Mouse (Mus musculus) spleen, adult 12 weeks (tissue): ENCODE measurements at regions not wholly inside any gene's neighbourhood (a gene's known extent, or its start where the extent isn't known, plus 50 kb on each side); places are given as distances from the start of the nearest gene placed in this dataset.

Source experiments
- DNase-seq: peaks from one replicate; pipeline ENCODE4 v3.0.0; 2022; ENCODE audit warnings: low spot score

DNA sequence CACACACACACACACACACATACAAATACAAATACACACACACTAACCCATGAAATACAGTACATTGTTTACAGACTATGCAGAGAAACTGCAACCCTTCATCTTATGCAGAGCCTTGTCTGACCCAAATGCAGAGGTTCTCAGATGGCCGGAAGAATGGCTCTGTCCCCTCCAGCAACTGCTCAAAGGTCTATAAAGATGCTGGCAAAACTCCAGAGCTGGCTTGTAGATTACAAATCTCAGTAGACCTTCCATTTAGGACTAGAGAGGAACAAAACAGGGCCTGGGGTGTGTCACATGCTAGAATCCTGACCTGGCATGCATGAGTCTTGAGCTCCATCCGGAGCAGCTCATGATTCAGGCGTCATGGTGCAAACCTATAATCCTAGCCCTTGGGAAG is 364.4 kb upstream of the Runx1 start:
- DNase-seq, result no peak

DNA sequence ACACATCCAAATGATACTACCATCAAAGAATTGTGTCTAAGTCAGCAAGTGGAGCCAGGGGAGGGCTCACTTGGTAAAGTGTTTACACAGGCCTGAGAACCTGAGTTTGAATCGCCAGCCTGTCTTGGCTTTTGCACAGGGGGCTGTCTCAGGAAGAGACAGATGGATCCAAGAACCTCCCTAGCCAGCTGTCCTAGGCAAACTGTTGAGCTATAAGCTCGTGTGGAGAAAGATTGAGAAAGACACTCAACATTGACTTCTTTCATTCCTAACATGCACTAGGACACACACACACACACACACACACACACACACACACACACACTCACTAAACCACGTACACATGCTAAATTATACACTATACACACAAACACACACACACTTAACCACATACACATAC is 363.9 kb upstream of the Runx1 start:
- DNase-seq, result no peak

GRCm38 (mm10) chr16:93189412-93189811 is 363.5 kb upstream of the Runx1 start:
- no peak for DNase-seq

DNA sequence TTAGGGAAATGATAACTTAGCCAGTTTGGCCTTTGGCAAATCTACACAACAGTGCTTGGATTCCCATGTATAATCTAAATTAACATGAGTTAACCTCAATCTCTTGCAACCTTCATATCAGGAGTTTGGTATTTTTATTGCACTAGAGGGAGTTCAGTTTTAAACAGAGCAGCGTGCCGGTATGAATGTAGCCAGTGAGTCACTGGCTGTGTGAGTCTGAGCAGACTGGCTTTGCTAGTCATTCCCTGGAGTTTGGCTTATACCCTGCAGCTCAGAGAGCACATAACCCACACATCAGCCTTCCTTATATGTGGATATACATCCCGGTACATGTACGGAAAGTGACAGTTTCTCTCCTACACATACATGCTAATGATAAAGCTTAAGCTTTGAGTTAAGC is 360.6 kb upstream of the Runx1 start:
- no peak for DNase-seq

GRCm38 (mm10) chr16:93182656-93183055 is 356.7 kb upstream of the Runx1 start:
- DNase-seq, result no peak

DNA sequence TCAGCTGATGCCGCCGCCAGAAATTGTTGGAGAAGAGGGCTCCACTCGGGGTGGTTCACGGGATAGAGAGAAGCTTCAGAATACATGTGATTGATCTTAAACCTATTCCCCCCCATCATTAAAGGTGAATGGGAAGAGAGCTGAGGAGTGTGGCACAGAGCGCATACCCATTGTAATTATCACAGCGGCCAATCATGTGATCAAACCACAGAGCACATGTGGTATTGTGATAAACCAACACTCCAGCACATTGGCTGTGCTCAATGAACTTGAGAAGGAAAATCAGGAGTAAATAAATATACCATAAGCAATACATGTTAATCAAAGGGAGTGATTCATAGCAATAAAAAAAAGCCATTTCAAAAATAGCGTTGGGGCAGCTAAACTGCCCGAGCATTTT is 355.5 kb upstream of the Runx1 start:
- DNase-seq, result no peak

GRCm38 (mm10) chr16:93180213-93180612 is 354.3 kb upstream of the Runx1 start:
- DNase-seq, result no peak

DNA sequence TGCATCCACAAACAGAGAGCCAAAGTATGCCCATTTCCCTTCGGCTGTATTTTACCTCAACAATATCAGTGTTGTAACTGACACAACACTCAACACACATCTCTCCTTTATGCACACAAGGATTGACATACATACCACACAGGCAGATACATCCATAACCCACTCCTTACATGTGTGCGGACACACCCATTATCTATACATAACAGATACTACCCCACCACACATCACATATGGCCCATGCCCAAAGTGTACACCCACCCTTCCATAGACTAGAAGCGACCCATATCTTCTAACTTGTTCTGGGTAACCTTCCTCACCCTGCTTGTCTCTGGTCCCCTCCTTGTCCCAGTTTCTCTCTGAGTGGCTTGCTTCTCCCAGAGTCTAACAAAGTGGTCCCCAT is 340.7 kb upstream of the Runx1 start:
- no peak for DNase-seq

DNA sequence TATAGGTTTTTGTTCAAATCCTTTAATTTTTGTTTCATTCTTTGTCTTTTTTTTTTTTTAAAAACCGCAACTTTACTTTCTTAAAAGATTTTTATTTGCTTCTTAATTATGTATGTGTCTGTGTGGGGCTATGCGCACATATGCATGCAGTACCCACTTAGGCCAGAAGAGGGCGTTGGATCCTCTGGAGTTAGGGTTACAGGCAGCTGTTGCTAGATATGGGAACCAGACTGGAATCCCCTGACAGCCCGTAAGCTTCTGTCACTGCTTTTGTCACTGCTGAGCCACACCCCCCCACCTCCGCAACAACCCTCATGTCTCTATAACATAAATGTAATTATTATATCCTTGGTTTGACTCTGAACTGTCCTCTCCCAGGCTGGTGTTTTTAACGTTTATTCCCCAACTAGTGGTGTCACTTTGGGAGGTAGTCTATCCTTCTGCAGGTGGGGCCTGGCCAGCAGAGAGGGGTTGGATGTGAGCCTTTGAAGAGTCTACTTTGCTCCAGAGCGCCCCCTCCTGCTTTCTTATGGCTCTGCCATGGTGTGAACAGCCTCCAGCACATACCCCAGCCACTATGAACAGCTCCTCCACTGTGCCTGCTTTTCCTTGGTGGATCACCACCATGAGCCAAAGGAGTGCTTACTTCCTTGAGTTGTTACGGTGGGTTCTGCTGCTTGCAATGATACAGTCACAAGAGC is 332.7 kb upstream of the Runx1 start:
- no peak for DNase-seq

DNA sequence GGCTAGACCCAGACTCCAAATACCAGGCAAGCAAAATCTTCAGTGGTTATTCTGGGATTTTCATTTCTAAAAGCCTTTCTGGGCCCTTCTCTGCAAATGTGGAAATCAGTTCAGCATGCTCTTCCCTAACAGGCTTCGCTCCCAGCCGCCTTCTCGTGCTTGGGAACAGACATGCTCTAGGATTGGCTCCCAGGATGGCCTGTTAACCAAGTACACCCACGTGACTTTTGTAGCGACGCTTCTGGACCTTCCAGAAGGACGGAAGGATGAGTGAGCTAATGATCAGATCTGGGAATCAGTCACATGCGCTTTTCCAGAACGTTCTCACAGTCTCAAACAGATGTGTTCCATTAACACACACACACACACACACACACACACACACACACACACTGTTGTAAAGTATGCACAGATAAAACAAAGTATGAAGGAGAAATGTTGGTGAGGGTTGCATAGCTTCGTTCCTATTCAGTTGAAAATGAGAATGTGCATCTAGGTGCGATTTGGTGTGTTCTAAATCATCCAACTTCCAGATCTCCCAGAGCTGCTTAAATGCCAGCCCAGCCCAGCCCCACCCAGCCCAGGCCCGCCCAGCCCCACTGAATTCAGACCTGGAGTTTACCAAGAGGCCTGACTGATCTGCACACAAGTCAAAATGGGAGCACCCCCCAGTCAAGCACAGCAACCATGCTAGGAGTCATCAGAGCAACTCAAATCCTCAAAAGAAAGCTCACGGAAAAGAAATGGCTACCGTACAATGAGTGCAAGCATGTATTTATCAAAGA is 327.8 kb upstream of the Runx1 start:
- no peak for DNase-seq

DNA sequence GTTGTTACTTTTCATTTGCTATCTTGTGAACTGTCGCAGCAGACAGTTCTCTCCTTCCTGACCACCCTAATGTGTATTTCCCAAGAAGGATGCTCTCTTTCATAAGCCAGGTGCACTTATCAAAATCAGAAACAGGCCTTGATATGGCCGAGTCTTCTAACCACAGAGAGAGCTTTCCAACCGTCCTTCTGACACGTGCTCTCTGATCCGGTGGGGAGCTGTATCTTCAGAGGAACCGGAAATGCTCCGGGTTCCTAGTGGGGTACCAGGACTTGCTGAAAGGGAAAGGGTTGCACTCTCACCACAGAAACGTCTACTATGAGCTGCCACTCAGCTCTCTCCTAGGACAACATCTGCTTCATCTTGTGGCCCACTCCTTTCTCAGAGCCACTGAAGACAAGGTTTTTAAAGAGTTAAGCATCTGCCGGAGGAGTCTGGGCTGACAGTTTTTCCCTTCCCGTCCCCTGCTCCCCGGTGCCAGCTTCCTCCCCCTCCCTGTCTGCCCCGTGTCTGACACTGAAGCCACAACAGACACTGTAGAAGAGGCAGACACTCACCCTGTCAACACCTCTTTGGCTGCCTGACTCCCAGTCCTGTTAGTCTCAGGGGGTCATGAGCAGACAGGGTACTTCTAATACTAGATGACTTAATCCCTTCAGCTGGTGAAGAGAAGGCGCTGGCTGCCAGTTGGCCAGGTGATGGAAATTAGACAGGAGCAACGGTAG is 327.0 kb upstream of the Runx1 start:
- no peak for DNase-seq

DNA sequence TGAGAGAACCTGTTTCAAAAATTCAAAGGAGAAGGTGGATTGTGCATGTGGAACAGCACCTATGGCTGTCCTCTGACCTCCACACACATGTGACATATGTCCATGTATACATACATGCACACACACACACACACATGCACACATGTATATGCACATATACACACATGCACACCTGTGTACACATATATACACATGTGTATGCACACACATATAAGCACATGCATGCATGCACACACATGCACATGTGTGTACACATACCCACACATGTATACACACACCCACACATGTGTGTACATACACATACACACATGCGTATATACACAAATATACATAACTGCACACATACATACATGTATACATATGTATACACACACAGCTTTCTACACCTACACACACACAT is 326.1 kb upstream of the Runx1 start:
- DNase-seq, result no peak

GRCm38 (mm10) chr16:93151652-93152051 is 325.7 kb upstream of the Runx1 start:
- DNase-seq, result no peak

DNA sequence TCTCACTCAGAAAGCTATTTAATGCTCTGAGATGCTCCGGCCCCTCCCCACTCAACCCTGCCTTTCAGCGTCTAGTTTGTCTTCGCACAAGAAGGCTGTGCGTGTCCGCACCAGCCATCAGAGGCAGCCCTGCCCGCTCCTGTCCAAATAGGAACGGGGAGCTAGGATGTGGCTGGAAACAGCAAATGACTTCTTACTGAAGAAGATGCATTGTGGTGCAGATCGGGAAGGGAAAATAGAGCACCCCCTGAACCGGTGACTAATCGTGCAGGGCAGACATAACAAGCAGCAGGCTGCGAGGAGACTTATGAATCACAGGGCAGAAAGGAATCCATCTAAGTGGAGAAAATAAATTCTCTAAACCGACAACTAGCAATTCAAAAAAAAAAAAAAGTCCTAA is 324.5 kb upstream of the Runx1 start:
- no peak for DNase-seq

- peak; percentile 47 for DNase-seq
Observed at GRCm38 (mm10) chr16:93147525-93148222, 321.7 kb upstream of the Runx1 start.

GRCm38 (mm10) chr16:93146812-93147211 is 320.9 kb upstream of the Runx1 start:
- no peak for DNase-seq

DNA sequence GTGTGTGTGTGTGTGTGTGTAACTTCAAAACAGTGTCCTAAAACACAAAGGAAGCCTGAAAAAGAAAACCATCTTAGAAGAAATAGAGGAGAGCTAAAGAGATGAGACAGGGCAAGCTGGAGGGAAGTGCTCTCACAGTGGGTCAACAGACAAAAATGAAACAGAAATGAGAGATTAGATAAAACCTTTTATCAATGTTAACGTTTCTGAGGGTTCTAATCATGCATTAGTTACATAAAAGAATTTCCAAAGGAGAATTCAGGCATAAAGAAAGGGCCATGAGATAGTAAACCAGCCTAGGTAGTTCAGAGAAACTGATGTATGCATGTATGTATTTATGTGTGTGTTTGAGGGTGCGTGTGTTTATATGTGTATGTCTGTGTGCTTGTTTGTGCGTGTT is 319.7 kb upstream of the Runx1 start:
- DNase-seq, result no peak

GRCm38 (mm10) chr16:93144033-93144432 is 318.1 kb upstream of the Runx1 start:
- no peak for DNase-seq

GRCm38 (mm10) chr16:93143164-93143563 is 317.2 kb upstream of the Runx1 start:
- no peak for DNase-seq

- no peak for DNase-seq
Observed at GRCm38 (mm10) chr16:93141967-93142366, 316.0 kb upstream of the Runx1 start.

DNA sequence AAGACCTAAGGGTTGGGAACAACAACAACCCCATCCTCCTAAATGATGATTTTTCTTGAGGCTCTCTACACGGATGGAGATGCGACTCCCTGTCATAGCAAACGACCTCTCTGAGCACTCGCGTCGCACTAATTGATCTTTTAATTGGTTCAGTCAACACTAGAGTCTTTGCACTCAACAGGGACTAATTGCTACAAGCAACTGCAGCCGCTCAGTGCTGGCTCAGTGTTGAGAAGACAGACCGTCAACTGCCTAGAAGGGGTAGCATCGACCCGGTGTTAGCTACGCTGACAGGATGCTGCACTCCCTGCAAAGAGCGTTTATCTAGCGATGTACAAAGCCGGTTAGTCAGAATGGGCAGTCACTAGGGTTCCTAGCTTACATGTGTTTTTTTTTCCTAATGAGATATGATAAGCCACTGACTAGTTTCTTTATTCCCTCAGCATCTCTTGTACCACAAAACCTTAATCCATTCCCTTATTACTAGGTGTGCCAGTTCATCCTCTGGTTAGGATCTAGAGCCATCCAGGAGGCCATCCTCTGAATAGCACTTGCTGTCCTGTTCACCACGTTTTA is 314.7 kb upstream of the Runx1 start:
- no peak for DNase-seq

DNA sequence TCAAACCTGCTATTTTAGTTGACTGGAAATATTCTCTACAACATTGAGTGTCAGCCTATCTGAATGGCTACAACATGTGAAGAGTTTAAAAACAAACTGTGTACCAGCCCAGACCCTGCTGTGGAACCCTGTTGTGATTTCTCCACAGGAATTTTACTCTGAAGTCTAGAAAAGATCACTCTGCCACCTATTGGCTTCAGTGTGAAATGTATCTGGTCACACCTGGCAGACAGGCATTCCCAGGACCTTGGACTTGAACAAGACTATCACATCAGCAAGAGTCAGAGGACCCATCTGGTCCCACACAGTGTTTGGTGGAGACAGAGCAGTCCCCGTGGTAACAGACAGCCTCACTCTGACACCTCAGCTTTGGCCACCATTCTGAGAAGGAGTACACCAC is 311.3 kb upstream of the Runx1 start:
- DNase-seq, result no peak
